Mouse (Mus musculus) heart, adult 11 months (tissue): ENCODE measurements around the gene Primpol.

Source experiments
- DNase-seq: peaks from one replicate; pipeline ENCODE4 v3.0.0; 2022

Gene Primpol

DNA sequence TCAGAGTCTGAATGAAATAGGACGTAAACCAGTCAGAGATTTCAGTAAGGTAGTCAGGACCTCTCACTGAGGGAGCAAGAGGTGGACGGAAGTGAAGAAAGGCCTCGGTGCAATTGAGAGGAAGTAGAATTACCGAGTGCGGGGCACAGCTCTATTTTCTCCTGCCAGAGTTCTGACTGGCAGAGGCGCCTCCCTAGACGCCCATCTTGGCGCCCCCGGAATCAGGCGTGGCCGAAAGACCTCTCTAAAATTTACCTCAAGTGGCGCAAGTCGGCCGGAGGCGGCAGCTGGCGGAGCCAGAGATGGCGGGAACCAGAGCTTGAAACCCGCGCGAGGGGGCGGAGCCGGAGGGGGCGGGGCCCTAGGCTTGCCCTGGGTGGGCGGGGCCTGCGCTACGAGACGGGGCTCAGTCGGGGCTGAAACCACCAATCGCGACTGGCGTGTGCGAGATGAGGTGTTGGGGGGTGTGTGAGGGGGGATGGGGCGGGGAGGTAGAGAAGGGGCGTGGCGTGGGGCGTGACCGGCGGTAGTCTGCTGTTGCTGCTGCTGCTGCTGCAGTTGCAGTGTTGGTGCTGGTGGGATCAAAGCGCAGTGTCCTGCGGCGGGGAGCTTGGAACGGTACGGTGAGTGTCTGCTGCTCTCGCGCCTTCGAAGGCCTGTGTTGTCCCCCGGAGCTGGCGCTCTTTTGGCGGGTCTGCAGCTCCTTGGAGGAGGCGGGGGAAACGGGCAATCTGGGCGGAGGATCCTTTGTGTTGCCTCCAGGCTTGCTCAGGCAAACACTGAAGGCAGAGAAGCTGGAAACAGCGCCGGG, at the start of gene Primpol, which contains the start of gene Casp3:
Gene Primpol, minus strand, starts transcription at position 334 of the 811 bp plus-strand sequence.
Gene Casp3, plus strand, starts transcription at position 413 of the 811 bp plus-strand sequence.
- DNase-seq: peak; percentile 100

DNA sequence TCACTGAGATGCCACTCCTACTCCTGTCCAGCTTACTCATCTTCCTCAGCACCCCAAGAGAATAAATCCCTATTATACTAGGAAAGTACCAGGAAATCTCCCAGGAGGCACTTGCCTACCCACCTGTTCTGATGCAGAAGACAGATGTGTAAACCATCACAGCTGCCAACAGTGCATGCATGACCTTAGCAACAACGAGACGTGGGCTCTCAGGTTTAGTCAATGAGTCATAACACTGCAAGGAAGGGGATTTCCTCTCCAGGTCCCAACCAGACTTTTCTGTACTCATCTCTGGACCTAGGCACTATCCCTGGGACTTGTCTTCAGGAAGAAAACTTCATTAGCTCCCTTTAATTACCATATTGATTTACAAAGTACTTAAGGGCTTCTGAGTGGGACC, 38.9 kb upstream of the Primpol start:
- DNase-seq: no peak

DNA sequence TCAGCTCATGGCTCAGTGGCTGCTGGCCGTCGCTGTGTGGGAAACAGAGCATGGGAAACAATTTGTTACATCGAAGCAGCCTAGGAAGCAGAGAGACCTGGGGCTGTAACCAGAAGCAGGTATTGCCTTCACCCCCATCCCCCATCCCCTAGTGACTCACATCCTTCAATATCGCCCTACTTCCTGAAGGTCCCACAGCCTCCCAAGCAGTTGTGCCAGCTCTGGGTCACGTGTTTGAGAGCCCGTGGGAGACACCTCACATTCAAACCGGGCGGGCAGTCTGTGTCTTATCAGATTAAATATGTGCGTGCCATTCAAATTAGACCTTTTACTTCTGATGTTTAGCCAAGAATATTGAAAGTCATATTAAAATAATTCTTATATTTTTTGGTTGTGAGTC, 34.9 kb upstream of the Primpol start:
- peak; percentile 94 for DNase-seq

DNA sequence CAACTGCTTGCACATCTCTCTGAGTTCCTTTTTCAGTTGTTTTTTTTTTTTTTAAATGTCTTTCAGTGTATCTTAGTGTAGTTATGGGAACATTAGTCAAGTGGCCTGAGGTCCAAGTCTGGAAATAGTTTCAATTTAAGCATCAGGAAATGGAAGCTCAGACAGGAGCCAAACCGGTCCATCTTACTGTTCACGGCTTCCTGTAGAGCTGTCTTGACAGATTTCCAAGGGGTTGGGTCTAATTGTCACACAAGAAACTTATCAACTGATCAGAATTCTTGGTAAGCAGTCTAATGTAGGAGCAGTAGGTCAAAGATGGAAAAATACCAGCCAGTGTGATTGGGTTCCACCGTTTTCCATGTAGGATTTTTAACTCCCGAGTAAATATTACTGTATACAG, 31.4 kb upstream of the Primpol start:
- no peak for DNase-seq

DNA sequence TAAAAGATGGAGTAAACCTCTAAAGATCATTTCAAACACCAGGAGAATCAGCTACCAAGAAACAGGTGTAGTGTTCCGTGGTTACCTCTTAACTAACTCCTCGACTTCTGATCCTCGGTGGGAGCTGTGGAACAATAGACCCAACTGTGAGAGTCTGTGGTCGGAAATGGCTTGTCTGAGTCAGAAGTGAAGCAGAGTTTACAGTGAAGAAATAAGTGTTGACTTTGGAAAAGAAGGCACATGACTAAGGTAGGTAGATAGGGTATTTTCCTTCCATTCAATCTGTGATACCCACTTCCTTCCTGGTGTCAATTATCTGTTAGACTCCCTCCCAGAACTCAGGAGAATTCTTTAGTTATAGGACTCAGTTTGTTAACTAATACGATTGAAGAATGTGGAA, 24.3 kb upstream of the Primpol start:
- no peak for DNase-seq

DNA sequence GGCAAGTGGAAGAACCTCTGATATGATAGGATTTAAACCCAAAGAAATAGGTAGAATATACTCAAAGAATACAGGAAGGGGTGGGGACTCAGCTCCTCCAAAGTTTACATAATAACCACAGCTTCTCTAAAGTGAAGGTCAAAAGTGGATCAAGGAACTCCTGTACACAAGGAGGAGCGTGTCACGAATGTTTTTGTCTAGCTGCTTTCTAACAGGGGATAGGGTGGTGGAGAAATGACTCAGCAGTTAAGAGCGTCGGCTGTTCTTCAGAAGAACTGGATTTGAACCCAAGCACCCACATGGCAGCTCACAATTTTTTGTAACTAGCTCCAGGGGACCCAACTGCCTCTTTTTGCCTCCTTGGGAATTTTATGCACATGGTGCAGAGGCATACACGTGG, 22.8 kb upstream of the Primpol start:
- peak; percentile 87 for DNase-seq

DNA sequence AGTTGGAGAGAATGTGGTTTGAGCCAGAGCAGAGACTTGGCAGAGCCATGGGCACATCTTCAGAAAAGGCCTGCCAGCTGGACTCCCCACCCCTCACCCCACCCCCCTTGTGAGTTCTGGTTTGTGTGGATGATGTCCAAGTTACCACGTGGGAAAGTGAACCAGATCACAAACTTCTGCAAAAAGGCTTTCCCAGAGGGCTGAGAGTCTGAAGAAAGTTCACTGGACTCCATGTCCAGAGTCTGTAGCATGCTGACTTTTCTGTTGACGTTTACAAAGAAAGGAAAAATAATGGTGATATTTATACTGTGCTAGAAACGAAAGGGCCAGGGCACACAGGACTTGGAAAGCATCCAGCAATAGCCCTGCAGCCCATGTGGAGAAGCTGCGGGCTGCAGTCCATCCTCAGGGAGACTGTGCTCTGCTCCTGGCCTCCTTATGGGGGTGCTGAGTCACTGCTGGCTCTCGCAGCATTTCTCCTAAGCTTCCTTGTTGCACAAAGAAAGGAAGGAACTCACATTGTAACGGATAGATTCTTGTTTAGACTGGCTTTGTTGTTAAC, 22.1 kb upstream of the Primpol start:
- peak; percentile 96 for DNase-seq

DNA sequence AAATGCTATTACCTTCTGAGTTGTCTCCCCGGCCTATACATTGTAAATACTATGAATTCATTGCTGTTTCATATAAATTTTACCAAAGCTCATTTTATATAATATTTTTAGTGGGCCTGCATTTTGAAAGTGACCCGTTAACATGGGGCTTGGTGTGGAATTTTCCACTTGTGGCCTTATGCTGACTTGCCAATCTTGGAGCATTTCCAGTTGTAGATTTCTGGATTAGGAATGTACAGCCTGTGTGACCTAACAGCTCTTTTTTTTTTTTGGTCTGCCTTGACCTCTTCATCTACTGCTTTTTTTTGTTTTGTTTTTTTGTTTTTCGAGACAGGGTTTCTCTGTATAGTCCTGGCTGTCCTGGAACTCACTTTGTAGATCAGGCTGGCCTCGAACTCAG, 13.9 kb upstream of the Primpol start:
- DNase-seq: no peak

DNA sequence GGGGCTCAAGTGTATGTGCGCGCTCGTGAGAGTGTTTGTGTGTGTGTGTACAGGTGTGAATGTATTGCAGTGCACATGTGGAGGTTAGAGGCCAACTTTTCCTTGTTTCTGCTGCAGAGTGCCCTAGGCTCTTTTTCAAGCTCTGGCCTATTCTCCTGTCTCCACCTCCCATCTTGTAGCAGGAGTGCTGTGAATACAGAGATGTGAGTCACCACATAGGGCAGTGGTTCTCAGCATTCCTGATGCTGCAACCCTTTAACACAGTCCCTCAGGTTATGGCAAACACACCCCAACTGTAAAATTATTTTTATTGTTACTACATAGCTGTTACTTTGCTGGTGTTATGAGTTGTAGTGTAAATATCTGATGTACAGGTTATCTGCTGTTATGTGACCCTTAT, 13.4 kb upstream of the Primpol start:
- no peak for DNase-seq

DNA sequence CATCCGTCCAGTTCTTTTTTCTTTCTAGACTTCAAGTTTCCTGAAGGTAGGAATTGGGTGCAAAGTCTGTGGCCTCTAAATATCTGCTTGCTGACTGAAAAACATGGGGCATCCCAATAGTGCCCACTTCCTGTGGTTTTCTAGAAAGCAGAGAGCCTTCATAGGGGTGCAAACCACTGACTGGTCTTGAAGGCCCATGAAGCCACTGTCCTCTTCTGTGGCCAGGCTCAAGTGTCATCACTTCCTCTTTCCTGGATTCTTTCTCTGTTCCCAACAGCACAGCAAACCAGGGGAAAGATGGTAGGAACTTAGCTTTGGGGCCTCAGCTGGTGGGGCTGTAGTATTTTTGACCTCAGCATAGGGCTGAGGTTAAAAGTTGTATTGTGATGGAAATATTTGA, 11.6 kb upstream of the Primpol start:
- DNase-seq: no peak

DNA sequence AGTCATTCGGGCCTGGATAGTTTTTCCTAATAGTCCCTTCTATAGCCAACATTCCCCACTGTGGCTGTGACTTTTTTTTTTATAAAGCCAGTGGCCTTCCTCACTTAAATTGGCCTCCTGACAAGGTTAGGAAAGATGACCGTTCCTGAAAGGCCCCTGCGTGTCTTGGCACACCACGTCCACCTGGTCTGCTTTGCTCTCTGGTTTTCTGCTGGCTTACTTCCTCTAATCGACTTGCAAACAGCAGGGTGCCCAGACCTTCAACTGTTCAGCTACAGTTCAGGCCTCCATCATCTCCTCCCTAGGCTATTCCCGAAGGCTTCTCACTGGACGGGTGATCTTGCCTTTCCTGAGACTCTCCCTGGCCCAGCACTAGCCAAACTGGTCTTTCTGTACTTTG, 10.9 kb upstream of the Primpol start:
- no peak for DNase-seq

DNA sequence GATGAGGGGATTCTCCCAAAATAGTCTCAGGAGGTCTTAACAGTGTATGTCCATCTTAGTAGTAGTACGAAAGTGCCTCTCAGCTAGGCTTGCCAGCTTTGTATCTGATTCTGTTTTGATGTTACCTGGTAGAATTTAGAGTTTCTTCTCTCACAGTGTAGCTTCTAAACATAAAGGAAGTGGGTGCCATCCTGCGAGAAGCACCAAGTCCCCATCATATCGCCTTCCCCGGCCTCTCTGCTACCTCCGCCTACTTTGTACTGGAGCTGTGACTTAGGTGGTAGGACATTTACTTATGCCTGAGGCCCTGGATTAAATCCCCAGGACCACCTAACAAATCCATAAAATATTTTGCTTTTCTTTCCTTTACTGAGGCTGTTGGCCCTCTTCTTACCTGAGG, 9.6 kb upstream of the Primpol start:
- no peak for DNase-seq

DNA sequence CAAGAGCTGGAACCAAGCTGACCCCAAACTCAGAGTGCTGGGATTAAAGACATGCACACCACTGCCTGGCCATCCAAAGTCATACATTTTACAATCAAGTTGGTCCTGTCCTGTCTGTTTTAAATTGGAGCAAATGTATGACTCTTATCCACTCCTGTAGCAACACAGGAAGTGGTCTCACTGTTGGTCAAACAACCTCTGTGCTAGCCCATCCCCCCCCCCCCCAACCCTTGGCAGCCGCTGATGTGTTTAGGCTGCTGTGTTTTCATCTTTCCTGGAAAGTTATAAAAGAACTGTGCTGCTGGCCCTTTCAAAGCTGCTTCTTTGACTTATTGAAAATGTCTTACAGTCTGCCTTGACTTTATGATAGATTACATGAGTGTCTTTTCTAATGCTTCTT, 8.2 kb upstream of the Primpol start:
- no peak for DNase-seq

DNA sequence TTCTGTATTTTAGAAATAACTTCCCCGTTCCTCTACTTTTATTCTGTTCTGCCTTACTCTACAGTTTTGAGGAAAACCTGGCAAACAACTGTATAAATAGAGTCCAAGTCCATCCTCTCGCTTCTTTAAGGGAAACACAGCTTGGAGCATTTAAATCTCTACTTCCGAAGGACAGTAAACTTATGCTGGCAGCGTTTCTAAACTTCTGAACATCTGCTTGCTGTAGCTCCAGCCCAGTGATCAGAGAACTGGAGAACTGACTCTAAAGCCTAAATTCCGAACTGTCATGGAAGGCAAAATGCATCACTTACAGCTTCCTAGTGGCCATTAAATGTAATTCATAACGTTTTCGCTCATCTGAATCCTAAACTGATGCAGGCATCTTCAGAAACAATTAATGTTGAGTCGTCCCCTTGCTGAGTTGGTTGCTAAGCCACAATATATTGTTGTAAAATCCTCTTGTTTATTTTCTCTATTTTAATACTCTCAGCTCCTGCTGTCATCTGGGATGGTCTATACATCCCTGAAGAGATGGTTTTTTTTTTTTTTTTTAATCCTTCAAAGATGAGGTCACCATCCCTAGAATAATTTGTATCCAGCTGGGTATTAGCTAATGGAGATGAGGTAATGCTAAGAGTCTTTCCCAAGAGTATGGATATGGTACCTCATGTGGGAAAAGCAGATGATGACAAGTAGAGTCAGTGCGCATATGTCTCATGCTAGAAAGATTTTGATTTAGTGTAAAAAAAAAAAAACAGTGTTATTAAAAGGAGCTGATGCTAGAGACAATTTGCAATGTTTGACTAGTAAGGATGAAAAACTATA, 5.6 kb upstream of the Primpol start:
- no peak for DNase-seq

DNA sequence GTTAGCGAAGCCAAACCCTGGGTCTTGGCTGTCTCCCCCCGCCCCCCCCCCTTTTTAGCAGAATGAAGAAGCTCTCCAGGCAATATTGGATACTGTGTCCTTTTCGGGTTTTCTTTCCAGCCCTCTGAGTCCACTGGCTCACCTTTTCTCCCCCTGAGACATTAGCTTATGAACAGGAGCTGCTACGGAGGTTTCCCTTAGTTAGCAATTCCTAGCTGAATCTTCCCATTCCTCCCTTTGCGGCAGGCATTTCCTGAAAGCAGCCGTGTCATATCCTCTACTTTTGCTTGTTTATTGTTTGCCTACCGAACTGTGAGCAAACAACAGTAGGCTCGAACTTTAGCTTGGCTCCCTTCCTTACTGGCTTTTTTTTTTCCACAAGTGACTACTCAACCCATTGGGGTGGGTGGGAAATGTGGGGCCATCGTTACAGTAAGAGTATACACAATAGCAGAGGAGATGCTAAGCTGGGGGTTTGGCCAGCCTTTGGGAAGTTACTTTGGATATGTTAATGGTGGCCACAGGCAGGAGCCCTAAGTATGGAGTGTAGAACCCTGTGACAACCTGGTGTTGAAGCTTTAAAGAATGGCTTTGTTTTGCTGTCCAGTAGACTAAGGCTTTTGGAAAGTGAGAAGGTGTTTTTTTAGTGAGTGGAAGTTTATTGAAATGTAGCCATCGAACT, 1.8 kb upstream of the Primpol start:
- peak; percentile 88 for DNase-seq

DNA sequence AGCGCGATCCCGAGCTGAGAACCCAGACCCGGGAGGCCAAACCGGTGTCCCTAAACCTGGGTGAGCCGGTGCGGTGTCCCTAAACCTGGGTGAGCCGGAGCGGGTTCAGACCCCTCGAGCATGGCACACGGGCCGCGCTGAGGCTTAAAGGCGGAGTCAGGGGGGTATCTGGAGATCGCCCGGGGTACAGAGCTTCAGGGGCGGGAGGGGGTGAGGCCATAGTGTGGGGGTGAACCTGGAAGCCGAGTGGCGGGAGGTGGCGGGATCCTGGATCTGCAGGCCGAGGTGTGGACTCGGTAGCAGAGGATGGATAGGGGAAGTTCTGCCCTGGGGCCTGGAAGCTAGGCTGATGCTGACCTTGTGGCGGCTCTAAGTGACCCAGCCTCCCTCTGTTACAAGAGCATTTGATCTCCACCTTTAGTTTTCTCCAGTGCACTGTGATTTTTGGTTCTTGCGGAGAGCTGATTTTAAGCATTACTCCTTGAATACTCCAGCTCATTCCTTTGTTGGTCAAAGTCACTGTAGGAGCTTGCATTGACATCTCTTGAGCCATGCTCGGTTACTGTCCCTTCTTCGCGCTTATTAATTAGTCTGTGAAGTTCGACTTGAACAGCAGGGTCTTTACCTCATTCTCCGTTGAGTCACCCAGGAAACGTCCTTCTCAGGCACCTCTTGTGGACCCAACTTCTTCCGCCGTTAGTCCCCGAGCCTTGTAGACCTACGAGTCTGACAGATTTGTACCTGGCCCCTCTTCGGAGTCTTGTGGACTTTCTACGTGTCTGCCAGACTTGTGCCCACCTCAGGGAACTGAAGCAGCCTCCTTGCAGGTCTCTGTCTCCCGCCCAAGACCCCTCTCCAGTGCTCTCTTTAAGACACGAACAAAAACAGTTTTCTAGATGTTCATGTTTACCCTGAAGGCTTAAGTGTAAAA, 943 bp upstream of the Primpol start:
- DNase-seq: no peak

DNA sequence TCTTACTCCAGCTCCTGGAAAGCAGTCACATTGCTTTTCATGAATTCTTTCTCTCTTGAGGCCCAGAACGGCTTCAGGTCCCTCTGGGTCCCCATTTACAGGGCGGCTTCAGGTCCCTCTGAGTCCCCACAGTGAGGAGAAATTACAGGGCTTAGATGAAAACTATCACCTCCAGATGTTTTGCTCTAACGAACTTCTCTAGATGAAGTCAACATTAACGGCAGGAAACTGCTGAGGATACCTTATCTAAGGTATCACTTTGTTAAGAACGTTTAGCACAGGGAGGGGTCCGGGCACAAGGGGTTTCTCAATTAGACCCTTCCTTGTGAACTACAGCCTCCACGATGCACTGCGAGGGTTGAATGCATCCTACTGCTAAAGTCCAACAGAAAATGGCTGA, 1.1 kb downstream of the Primpol start:
- peak; percentile 89 for DNase-seq

DNA sequence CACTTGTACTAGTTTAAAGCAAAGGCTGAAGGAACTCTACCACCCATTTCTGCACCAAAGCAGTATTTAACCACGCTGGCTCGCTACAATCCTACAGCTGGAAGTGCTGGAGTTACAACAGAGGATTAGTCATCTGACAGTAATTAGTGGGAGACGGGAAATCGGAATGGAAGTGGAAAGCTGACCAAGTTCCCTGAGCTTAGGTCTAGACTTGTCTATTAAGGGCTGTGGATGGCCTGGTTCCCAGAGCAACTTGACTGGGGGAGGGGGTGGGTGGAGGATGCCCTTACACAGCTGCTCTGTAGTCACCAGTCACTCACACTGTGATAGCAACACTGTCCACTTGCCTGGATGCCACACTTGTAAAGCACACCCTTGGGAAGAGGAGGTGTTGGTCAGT, 3.6 kb downstream of the Primpol start:
- peak; percentile 92 for DNase-seq

DNA sequence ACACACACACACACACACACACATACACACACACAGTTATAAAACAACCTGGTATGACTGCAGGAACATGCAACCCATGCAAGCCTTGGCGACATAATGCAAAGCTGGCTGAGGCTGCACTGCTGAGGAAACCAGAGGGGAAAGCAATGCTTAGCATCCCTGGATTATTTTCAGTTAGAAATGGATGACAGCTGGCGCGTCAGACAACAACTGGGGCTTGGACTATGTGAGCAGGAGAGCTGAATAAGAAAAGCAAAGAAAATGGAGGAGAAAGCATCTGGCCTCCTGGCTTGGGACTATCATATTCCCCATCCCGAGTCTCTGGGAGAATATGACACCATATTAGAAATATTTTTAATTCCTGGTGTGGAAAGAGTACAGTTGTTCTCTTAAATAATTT, 4.1 kb downstream of the Primpol start:
- peak; percentile 92 for DNase-seq

DNA sequence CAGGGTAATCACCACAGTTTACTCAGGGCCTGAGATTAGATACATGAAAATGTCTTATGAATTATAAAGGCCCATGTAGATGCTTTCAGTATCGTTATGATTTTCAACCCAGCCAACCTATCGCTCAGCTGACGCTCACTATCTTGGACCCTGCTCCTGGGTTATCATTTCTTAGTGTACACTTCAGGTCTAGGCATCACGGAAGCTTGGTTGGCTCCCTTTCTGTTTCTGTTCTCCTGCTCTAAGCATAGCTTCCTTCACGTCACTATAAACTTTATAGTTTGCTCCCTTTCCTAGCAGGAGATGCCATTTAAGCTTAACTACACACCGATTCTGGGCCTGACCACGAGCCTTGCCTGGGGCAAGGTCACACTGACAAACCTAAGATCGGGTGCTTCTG, 5.5 kb downstream of the Primpol start:
- DNase-seq: peak; percentile 51

DNA sequence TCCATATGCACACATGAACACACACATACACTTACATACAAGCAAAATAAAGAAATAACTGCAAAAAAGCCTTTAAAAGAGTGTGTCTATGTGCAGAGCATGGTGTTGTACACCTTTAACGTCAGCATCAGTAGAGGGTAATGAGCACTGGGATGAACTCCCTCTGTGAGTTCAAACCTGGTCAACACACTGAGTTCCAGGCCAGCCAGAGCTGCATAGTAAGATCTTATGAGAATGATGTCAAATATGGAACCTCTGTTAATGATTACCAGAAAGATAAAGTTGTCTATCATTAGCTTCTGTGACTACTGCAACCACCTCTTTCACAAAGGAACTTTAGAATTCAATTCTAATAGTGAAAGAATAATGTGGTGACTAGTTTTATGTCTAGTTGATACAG, 10.1 kb downstream of the Primpol start:
- DNase-seq: no peak

DNA sequence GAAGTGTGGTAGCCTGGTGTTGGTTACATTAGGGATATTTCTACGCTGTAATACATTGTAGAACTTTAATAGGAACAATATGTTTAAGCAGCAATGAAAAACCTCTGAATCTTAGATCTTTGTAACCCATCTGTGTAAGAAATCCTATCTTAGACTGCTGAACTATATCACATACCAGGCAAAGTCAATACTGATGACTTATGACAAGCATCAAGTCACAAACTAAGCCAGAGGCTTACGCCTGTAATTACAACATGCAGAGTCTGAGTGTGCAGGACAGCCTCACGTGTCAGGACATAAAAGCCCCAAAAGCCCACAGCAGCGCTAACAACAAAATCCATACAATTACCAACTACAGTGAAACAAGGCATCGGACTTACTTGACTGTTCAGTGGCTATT, 13.4 kb downstream of the Primpol start:
- DNase-seq: no peak
